Mouse (Mus musculus): ENCODE data around the gene Kif21a.

- TF ChIP-seq POLR2A (IDR thresholded peaks at IDR 0.05; ENCODE audit: control insufficient read depth, low read depth, low read length): no peak
- no peak for TF ChIP-seq CTCF (IDR thresholded peaks at IDR 0.05; ENCODE audit: control insufficient read depth, insufficient read depth, insufficient replicate concordance, low read depth, low read length)
Observed at GRCm38 (mm10) chr15:91048951-91049495, 725 bp downstream of the Kif21a start.
